Mouse (Mus musculus) cortical plate, adult 2 months (tissue): Measurements from ENCODE around the gene Rasgrp2.

Experiments
- CTCF ChIP-seq: fragments of 200-500 bp; IDR thresholded peaks from 2 replicates; pipeline ENCODE4 v1.5.1; 2011; ENCODE audit warnings: mild to moderate bottlenecking, control low read depth, low read length; ENCODE audit not compliant: insufficient read depth; ENCODE audit errors: extremely low read depth
- POLR2A ChIP-seq: fragments of 200-500 bp; IDR thresholded peaks from 2 replicates; pipeline ENCODE4 v1.6.1; 2011; ENCODE audit warnings: mild to moderate bottlenecking, low read length, control low read depth; ENCODE audit not compliant: insufficient read depth; ENCODE audit errors: extremely low read depth

DNA sequence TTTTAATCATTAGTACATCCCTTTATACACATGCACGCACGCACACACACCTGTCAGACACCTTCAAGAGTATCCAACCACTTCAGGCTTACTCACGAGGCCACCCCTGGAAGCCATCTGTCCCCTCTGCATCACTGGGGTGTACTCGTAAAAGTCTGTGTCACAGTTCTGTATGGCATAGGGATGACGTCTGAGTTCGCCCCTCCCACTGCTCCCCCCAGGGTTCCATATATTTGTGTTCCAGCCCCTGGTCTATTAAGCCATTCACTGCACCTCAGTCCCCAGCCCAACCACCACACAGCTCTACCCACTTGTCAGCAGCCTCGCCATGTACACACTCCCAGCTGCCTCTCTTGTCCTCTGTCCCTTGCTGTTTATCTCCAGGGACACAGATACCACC is 22.9 kb downstream of the Rasgrp2 start:
- TF ChIP-seq POLR2A (no peak), CTCF (no peak)
